Mouse (Mus musculus) urinary bladder, postnatal 25 days (tissue): Measurements from ENCODE around the gene Grifin.

Source experiments
- DNase-seq: peaks from one replicate; pipeline ENCODE4 v3.0.0; 2022; ENCODE audit warnings: low spot score

Gene Grifin

GRCm38 (mm10) chr5:140564896-140565295, at the start of gene Grifin:
Grifin (minus strand) TSS chr5:140565071.
- DNase-seq: no peak

DNA sequence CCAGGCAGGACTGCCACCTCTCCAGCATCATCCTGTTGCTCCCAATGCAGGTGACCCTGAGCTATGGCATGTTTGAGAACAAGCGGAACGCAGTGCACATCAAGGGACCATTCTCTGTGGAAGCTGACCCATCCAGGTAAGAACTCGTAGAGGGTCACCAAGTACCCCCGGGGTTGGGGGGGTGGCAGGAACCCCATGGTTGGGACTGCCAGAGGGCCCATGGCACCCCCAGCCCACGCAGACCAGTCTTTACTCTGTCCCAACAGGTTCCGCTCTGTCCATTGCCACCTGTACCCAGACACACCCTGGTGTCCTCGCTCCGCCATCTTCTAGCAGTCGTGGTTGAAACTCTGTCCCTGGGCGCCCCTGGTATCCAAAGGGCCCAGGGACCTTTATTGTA, 49.3 kb upstream of the Grifin start:
- no peak for DNase-seq

DNA sequence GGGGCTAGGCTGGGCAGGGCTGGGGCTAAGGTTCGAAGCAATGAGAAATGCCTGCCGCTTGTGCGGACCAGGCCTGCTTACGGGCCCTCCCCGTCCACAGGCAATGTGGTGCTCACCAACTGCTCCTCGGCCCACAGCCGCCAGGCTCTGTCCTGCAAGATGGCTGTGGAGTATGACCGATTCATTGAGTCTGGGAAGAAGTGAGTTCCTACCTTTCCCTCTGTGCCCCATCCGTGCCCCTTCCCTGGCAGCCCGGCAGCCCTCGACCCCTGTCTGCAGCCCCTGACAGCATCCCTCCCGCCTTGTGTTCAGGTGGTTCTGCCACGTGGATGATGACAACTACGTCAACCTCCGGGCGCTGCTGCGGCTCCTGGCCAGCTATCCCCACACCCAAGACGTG, 47.3 kb upstream of the Grifin start:
- DNase-seq: no peak

DNA sequence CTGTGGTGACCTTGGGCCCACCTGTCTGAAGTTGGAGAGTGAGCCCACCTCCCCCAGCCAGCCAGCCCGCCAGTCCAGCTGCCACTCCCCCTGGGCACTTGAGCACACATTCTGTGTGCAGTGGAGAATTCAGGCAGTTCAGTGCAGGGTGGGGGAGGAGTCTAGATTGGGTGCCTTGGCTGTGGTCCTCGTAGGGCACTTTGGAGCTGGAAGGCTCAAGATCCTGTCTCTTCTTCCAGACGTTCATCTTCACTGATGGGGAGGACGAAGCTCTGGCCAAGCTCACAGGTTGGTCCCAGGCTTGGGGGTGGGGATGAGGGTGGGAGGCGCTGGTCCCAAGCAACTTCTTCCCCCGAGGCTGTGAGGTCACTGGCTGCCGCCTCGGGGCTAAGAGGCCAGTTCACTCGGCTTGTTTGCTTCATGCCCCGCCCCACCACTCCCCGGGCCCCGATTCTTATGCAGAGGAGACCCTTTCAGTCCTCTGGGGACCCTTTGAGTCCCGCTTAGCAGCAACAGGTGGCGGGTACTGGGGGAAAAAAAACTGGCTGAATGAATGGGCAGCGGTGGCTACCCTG, 46.8 kb upstream of the Grifin start:
- DNase-seq: no peak

- peak; percentile 76 for DNase-seq
Measured at GRCm38 (mm10) chr5:140611021-140611583, 46.2 kb upstream of the Grifin start.

- peak; percentile 60 for DNase-seq
Measured at GRCm38 (mm10) chr5:140610273-140611011, 45.6 kb upstream of the Grifin start.

- DNase-seq: no peak
Measured at GRCm38 (mm10) chr5:140609511-140610272, 44.8 kb upstream of the Grifin start.

DNA sequence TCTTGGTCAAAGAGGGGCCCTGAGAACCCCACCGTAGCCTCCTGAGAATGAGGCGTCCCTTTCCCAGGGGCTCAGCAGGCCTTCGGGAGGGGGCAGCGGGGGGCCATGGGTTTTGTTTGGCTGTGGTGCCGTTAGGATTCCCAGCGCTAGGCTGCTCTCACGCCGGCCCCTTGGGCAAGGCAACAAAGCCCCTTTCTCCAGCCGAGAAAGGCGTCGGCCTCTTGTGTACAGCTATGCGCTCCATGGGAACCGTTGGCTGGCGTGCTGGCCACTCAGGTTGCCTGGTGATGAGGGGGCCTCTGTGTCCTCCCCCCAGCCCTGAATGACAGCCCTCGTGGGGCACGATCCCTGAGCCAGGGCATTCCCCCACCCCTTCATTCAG, 43.8 kb upstream of the Grifin start:
- no peak for DNase-seq

DNA sequence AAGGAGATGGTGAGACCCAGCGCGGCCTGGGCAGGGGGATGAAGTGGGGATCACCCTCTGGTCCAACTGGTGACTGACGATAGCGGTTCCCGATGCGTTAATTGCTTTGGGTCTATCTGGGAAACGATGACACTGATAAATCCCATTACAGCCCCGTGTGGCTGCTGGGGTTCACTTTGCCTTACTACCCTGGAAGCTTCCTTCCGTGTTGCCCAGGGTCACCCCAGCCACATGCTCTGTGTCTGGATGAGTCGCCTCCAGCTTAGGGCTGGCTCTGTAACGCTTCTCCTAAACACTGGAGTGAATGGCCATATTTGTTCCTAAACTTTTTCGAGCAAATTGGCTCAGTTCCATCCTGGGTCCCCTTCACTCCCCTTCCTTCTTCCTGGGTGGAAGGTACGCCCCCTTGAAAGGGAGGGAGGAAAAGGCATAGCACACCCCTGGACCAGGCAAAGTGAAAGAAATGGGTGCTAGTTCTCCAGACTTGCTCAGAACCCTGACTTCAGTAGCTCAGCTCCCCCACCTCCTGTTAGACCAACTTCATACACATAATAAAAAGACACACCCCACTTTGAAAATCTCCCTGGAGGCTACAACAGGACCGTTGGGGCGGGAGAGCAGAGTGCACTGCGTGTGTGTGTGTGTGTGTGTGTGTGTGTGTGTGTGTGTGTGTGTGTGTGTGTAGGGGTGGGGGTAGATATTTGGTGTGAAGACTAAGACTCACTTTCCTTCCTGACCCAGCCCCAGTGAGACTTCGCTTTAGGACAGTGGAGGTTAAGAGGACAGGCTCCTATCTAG, 43.2 kb upstream of the Grifin start:
- no peak for DNase-seq

- peak; percentile 85 for DNase-seq
Measured at GRCm38 (mm10) chr5:140607001-140607835, 42.3 kb upstream of the Grifin start, which contains the start of gene Lfng. Lfng (plus strand) TSS chr5:140607320.

- DNase-seq: no peak
Measured at GRCm38 (mm10) chr5:140606386-140606785, 41.5 kb upstream of the Grifin start.

DNA sequence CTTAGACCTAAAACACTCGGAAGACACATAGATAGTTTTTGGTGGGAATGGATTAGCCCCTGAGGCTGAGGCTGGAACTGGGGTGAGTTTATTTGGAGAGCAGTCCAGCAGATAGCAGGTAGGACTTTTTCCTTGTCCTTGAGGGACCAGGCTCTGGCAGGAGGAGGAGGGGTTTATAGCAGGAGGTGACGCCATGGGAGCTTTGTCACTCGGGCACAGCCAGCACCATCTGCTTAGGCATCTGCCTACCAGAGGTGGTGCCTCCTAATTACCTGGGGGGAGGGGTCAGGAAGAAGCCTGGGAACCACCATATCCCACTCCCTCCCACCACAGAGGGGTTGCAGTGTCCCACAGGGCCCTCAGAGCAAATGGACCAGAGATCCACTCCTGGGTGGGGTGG, 40.4 kb upstream of the Grifin start:
- no peak for DNase-seq

DNA sequence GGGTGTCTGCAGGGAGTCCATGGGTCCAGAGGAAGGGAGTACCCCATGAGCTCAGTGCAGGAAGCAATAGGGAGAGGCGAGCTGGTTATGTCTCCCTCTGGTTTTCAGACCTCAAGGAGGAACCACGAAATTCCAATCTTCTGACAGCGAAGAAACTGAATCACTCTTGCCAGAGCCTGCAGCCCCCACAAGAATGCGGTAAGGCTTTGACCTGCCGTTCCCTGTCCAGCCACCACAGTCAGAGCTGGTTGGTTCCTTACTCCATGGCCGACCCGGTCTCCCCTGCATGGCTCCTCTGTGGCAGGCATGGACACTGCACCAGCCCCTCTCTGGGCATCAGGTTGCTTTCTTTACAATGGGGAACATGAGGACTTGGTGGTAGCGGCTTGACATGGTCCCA, 39.5 kb upstream of the Grifin start:
- no peak for DNase-seq

DNA sequence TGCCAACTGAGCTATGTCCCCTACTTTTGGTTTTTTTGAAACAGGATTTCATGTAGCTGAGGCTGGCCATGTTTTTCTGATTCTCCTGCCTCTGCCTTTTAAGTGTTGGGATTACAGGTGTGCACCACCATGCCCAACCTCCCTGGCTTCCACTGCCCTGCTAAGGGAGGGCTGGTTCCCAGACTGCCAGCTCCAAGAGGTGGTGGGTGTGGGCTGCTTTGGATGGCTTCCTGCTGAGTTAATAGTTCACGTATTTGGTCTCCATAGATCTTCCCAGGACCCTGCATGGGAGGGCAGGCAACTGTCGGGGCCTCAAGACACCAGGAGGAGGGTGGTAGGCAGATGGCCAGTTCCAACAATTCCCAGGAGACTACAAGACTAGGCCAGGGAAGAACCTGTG, 37.7 kb upstream of the Grifin start:
- DNase-seq: no peak

DNA sequence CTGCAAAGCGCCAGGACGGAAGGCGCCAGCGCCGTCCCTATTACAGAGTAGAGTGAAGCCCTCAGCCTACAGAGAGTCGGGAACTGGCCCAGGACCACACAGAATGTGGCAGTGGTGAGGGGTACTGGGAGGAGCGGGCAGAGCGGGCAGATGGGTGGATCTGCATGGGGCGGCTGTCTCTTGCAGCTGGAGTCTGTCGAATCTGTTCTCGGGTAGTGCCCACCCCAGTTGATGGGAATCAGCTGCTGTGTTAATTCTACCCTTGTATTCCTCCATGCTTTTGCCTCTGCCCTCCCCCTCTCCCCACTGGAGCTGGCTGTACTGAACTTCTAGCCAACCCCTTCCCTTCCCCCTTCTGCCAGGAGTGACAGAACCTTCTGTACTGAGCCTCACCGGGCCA, 36.8 kb upstream of the Grifin start:
- DNase-seq: no peak

- DNase-seq: no peak
Measured at GRCm38 (mm10) chr5:140599939-140600338, 35.1 kb upstream of the Grifin start.

DNA sequence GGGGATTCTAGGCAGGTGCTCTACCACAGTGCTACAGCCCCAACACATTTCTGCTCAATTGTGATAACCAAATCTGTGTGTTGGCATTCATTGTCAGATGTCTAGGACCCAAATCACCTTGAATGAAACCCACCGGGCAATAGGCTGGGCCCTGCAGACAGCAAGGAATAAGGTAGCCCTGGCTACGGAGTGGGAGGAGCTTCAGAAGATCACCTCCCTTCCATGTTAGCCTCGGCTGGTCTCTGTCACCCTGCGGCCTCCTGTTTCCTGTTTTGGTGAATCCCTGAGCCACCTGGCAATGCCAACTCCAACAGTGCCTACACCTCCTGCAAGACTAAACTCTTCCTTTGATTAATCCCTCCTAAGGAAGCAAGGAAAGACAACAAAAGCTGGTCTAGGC, 32.9 kb upstream of the Grifin start:
- no peak for DNase-seq

DNA sequence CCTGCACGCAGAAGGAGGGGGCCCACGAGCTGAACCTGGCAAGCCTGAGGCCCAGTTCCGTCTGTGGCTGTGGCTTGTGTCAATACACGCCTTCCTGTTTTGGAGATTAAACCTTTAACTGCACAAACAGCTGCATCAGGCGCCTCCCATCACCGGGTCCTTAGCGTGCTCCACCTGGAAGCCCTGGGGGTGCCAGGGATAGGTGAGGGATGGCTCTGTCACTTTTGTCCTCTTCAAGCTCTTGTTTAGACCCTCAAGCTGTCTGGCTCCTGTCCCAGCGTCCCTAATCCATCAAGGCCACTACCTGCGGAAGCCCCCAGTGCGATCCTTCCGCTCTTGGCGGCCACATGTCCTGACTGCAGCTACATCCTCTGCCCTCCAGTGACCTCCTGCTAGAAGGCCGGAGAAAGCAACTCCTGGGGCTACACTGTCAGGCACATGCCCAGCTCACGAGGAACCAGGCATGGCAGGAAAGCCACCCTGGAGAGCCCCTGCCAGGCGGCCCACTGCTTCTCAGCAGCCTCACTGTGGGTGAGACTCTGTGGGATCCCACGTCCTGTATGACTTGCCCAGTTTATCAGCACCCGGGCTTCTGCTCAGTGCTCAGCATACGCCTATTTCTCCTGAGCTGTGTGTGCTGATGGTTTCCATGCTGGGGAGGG, 32.2 kb upstream of the Grifin start:
- DNase-seq: no peak

GRCm38 (mm10) chr5:140596426-140596825, 31.6 kb upstream of the Grifin start:
- no peak for DNase-seq

- DNase-seq: no peak
Measured at GRCm38 (mm10) chr5:140594846-140595245, 30.0 kb upstream of the Grifin start.
